Mouse (Mus musculus): ENCODE results near the gene Urod. TPM values are rescaled to one million over a fixed set of nuclear protein-coding genes. Genes with fewer than 3 reads are reported as not detected.

Gene Urod
- 121 and 129 TPM in 2 replicates for total RNA-seq (2021)
- long read RNA-seq, experiment 1, transcript Urod-201 (10 exons, 1,489 nt) = major isoform, 116 of 194 reads
- long read RNA-seq, experiment 1, partial matches to known transcripts = 66 of 194 reads
- long read RNA-seq, experiment 1, other reads (novel, unspliced or antisense) = 12 of 194 reads
- long read RNA-seq, experiment 2, transcript Urod-201 (10 exons, 1,489 nt) = major isoform, 95 of 187 reads
- long read RNA-seq, experiment 2, partial matches to known transcripts = 12 of 187 reads
- long read RNA-seq, experiment 2, other reads (novel, unspliced or antisense) = 79 of 187 reads

- peak; percentile 97 for DNase-seq
Measured at GRCm38 (mm10) chr4:116993672-116994621, at the start of gene Urod. Urod (minus strand) TSS chr4:116994413.

GRCm38 (mm10) chr4:117041283-117041721 is 47.1 kb upstream of the Urod start:
- peak; percentile 77 for DNase-seq

GRCm38 (mm10) chr4:117040791-117041190 is 46.6 kb upstream of the Urod start:
- DNase-seq = no peak

- DNase-seq = peak; percentile 53
Measured at GRCm38 (mm10) chr4:117039925-117040687, 45.9 kb upstream of the Urod start.

GRCm38 (mm10) chr4:117031105-117031504 is 36.9 kb upstream of the Urod start:
- DNase-seq = no peak

GRCm38 (mm10) chr4:117023469-117023868 is 29.3 kb upstream of the Urod start:
- no peak for DNase-seq

GRCm38 (mm10) chr4:117019206-117020134 is 25.3 kb upstream of the Urod start, which contains the start of gene Eif2b3:
Eif2b3 (plus strand) TSS chr4:117019402.
- DNase-seq = peak; percentile 95

- no peak for DNase-seq
Measured at GRCm38 (mm10) chr4:117018327-117018726, 24.1 kb upstream of the Urod start.

GRCm38 (mm10) chr4:117017738-117018137 is 23.5 kb upstream of the Urod start:
- no peak for DNase-seq

- no peak for DNase-seq
Measured at GRCm38 (mm10) chr4:117014901-117015415, 20.7 kb upstream of the Urod start.

GRCm38 (mm10) chr4:117013596-117013995 is 19.4 kb upstream of the Urod start:
- DNase-seq = no peak

GRCm38 (mm10) chr4:117010231-117010630 is 16.0 kb upstream of the Urod start:
- DNase-seq = no peak

- DNase-seq = no peak
Measured at GRCm38 (mm10) chr4:117007058-117007457, 12.8 kb upstream of the Urod start.

- DNase-seq = no peak
Measured at GRCm38 (mm10) chr4:117005611-117006400, 11.6 kb upstream of the Urod start.

- DNase-seq = no peak
Measured at GRCm38 (mm10) chr4:117004649-117005048, 10.4 kb upstream of the Urod start.

- DNase-seq = peak; percentile 73
Measured at GRCm38 (mm10) chr4:117002543-117003521, 8.6 kb upstream of the Urod start.

GRCm38 (mm10) chr4:117001957-117002356 is 7.7 kb upstream of the Urod start:
- DNase-seq = no peak

- DNase-seq = no peak
Measured at GRCm38 (mm10) chr4:116999513-117000154, 5.4 kb upstream of the Urod start.
